Mouse (Mus musculus): ENCODE results near the gene Defb23. TPM values are rescaled to one million over a fixed set of nuclear protein-coding genes. Genes with fewer than 3 reads are reported as not detected.

Defb23 gene
- total and polyA plus RNA-seq, 2 experiments = not detected

DNA sequence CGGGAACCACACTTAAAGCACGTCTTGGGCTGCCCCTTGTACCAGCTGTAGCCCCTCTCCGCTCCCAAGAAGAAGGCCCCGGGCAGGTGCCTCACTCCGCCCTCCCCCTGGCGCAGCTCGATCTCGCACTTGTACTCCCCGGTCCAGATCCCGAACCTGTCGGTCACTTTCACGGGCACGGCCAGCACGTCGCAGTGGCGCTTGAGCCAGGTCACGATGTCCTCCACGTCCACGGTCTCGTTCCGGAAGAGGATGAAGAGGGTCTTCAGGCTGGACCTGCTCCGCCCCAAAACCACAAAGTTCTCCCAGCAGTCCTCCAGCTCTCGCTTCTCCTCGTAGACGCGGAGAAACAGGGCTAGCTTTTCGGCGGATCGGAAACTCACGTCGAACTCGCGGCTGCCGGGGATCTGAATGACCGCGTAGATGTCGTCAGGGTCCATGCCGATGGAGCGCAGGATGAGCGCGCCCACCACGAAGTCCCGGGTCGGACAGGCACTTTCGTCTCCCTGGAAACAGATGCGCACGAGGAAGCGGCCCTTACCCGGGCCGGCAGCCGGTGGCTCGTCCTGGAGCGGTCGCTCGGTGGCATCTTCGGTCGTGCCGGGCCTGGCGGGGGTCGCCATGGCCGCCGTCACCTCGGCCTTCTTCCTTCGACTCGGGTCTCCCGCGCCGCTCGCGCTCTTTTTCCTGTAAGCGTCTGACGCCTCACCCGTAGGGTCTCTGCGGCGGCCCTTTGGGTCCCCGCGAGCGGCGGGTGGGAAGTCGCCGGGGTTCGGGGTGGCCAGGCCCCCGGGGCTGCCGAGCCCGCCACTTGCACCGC is 50.4 kb downstream of the Defb23 start:
- H3K27me3 ChIP-seq (ENCODE audit: control insufficient read depth, insufficient read depth, low read length) = peaks cover 4% of the 10 kb centered on the region; the same call in 1 of the 2 replicates
- H3K36me3 ChIP-seq (ENCODE audit: control insufficient read depth, insufficient read depth, low read length) = no peaks in the 10 kb centered on the region
- H3K27ac ChIP-seq (replicated peaks; ENCODE audit: insufficient read depth, low read depth, low read length) = no peak overlapping the region
- no peak for TF ChIP-seq POLR2A (IDR thresholded peaks at IDR 0.05; ENCODE audit: extremely low read depth, insufficient read depth, low read length)
- no peak for TF ChIP-seq CTCF (IDR thresholded peaks at IDR 0.05; ENCODE audit: low read depth, low read length)
- H3K4me3 ChIP-seq (ENCODE audit: insufficient read depth, low read depth, low read length) = peak overlapping the region; percentile 80
- H3K79me2 ChIP-seq (ENCODE audit: control insufficient read depth, insufficient read depth, low read length) = no peaks in the 10 kb centered on the region
- WGBS = 3% methylated on average over 86 of the region's 86 CpGs
- no peak for DNase-seq (ENCODE audit: extremely low read depth, low read depth, low spot score)
- no peaks in the 10 kb centered on the region for H3K4me1 ChIP-seq (ENCODE audit: control insufficient read depth, insufficient read depth, low read length)
- peak overlapping the region; percentile 85 for H3K9ac ChIP-seq (ENCODE audit: low read depth, low read length)

DNA sequence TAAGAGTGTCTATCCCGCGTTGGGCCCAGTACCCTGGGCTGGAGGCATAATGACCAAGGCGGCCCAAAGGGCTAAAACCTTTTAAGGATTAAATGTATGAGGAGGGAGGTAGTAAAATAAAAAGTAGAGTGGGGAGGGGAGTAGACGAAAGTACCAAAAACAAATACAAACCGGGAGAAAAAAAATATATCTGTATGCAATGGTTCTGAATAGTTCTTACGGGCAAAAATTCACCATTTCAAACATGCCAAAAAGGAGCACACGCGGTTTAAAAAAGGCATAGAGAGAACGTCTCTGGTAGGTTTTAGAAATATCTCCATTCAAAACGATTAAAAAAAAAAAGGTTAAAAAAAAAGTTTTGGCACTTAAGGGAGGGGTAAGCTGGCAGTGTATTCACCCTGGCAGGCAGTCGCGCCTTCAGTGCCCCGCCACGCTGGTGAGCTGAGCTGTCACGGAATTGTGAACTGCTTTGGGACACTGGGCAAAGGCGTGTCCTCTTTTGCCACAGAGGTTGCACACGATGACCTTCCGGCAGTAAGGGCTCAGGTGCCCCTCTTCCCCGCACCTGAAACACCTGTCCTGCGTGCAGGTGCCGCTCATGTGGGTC is 51.2 kb downstream of the Defb23 start:
- no peak for DNase-seq (ENCODE audit: extremely low read depth, low read depth, low spot score)
- TF ChIP-seq POLR2A (IDR thresholded peaks at IDR 0.05; ENCODE audit: extremely low read depth, insufficient read depth, low read length) (no peak), CTCF (IDR thresholded peaks at IDR 0.05; ENCODE audit: low read depth, low read length) (no peak)
- WGBS = 33% methylated on average over 21 of the region's 21 CpGs
- no peaks in the 10 kb centered on the region for H3K4me1 ChIP-seq (ENCODE audit: control insufficient read depth, insufficient read depth, low read length)
- H3K9ac ChIP-seq (ENCODE audit: low read depth, low read length) = no peak overlapping the region
- no peaks in the 10 kb centered on the region for H3K79me2 ChIP-seq (ENCODE audit: control insufficient read depth, insufficient read depth, low read length)
- H3K4me3 ChIP-seq (ENCODE audit: insufficient read depth, low read depth, low read length) = peak overlapping the region; percentile 80; the same call in 1 of the 2 replicates
- H3K27me3 ChIP-seq (ENCODE audit: control insufficient read depth, insufficient read depth, low read length) = peaks cover 4% of the 10 kb centered on the region; the same call in 1 of the 2 replicates
- no peaks in the 10 kb centered on the region for H3K36me3 ChIP-seq (ENCODE audit: control insufficient read depth, insufficient read depth, low read length)
- no peak overlapping the region for H3K27ac ChIP-seq (replicated peaks; ENCODE audit: insufficient read depth, low read depth, low read length)

DNA sequence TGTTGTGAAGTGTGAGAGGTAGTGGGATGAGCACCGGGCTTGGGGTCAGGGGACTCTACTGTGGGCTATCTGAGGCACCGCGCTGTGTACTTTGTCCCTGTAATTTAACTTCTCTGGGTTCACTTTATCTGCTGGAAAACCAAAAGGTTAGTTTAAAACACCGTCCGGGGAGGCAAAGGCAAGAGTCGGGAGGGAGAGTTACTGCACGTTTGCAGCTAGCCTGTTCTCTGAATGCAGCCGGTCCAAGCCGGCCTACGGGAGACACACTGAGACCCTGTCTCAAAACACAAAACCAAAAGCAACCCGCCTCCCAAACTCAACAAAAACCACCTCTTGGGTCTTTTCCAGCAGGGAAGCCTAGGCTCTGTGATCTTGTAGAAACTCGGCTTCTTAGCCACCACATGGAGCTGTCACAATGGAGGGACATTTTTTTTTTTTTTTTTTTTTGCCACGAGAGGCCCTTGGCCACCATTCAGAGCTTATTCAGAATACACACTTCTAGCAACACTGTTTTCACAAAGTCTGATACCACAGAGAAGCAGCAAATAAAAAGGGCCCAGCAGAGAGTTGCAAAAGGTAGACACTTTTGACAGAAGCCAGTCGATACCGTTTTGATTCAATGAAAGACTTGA is 51.8 kb downstream of the Defb23 start:
- TF ChIP-seq POLR2A (IDR thresholded peaks at IDR 0.05; ENCODE audit: extremely low read depth, insufficient read depth, low read length) (no peak), CTCF (IDR thresholded peaks at IDR 0.05; ENCODE audit: low read depth, low read length) (no peak)
- H3K36me3 ChIP-seq (ENCODE audit: control insufficient read depth, insufficient read depth, low read length) = no peaks in the 10 kb centered on the region
- DNase-seq (ENCODE audit: extremely low read depth, low read depth, low spot score) = no peak
- no peaks in the 10 kb centered on the region for H3K79me2 ChIP-seq (ENCODE audit: control insufficient read depth, insufficient read depth, low read length)
- H3K27ac ChIP-seq (replicated peaks; ENCODE audit: insufficient read depth, low read depth, low read length) = no peak overlapping the region
- peaks cover 4% of the 10 kb centered on the region; the same call in 1 of the 2 replicates for H3K27me3 ChIP-seq (ENCODE audit: control insufficient read depth, insufficient read depth, low read length)
- WGBS = 52% methylated on average over 15 of the region's 15 CpGs
- H3K9ac ChIP-seq (ENCODE audit: low read depth, low read length) = no peak overlapping the region
- H3K4me3 ChIP-seq (ENCODE audit: insufficient read depth, low read depth, low read length) = no peak overlapping the region
- H3K4me1 ChIP-seq (ENCODE audit: control insufficient read depth, insufficient read depth, low read length) = no peaks in the 10 kb centered on the region

DNA sequence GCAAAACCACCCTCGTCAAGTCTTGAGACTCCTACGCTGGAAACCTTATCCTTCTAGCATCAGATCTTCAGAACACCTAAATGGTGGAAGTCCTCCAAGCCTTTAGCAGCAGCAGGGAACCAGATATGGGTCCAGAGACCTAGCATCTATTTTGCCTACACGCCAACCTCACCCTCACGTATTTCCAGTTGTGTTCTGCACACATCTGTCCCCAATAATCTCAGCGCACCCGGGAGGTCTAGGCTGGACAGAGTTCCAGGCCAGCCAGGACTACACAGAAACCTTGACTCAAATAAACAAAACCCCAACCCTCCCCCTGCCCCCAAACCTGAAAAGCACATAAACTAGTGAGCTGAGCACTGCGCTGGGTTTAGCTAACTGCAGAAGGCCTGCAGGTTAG is 52.9 kb downstream of the Defb23 start:
- Histone ChIP-seq H3K4me3 (ENCODE audit: insufficient read depth, low read depth, low read length) (no peak overlapping the region), H3K9ac (ENCODE audit: low read depth, low read length) (no peak overlapping the region), H3K79me2 (ENCODE audit: control insufficient read depth, insufficient read depth, low read length) (no peaks in the 10 kb centered on the region), H3K27me3 (ENCODE audit: control insufficient read depth, insufficient read depth, low read length) (peaks cover 4% of the 10 kb centered on the region; the same call in 1 of the 2 replicates), H3K4me1 (ENCODE audit: control insufficient read depth, insufficient read depth, low read length) (0 out of 2 replicates have a peak, but pooled peaks cover under 1% of the 10 kb centered on the region), H3K36me3 (ENCODE audit: control insufficient read depth, insufficient read depth, low read length) (no peaks in the 10 kb centered on the region), H3K27ac (replicated peaks; ENCODE audit: insufficient read depth, low read depth, low read length) (0 out of 2 replicates have a peak overlapping the region, but pooled peaks have one; percentile 2)
- no peak for TF ChIP-seq CTCF (IDR thresholded peaks at IDR 0.05; ENCODE audit: low read depth, low read length)
- no peak for TF ChIP-seq POLR2A (IDR thresholded peaks at IDR 0.05; ENCODE audit: extremely low read depth, insufficient read depth, low read length)
- 79% methylated on average over 7 of the region's 7 CpGs for WGBS
- no peak for DNase-seq (ENCODE audit: extremely low read depth, low read depth, low spot score)

- no peak overlapping the region; the same call in 1 of the 2 replicates for H3K27ac ChIP-seq (replicated peaks; ENCODE audit: insufficient read depth, low read depth, low read length)
- no peak for TF ChIP-seq POLR2A (IDR thresholded peaks at IDR 0.05; ENCODE audit: extremely low read depth, insufficient read depth, low read length)
- no peak for TF ChIP-seq CTCF (IDR thresholded peaks at IDR 0.05; ENCODE audit: low read depth, low read length)
- 48% methylated on average over 15 of the region's 15 CpGs for WGBS
- no peak overlapping the region for H3K4me3 ChIP-seq (ENCODE audit: insufficient read depth, low read depth, low read length)
- no peaks in the 10 kb centered on the region for H3K36me3 ChIP-seq (ENCODE audit: control insufficient read depth, insufficient read depth, low read length)
- H3K79me2 ChIP-seq (ENCODE audit: control insufficient read depth, insufficient read depth, low read length) = no peaks in the 10 kb centered on the region
- no peak overlapping the region for H3K9ac ChIP-seq (ENCODE audit: low read depth, low read length)
- peaks cover 4% of the 10 kb centered on the region; the same call in 1 of the 2 replicates for H3K27me3 ChIP-seq (ENCODE audit: control insufficient read depth, insufficient read depth, low read length)
- peak; percentile 18 for DNase-seq (ENCODE audit: extremely low read depth, low read depth, low spot score)
- peaks cover 1% of the 10 kb centered on the region; the same call in 1 of the 2 replicates for H3K4me1 ChIP-seq (ENCODE audit: control insufficient read depth, insufficient read depth, low read length)
These were observed 53.4 kb downstream of the Defb23 start for GRCm38 (mm10) chr2:152410971-152411371.
